Mouse (Mus musculus) brown adipose tissue, adult 24 weeks (tissue): ENCODE results near the gene Psmd4. TPM values are rescaled to one million over a fixed set of nuclear protein-coding genes. Genes with fewer than 3 reads are reported as not detected.
A peak's percentile ranks its signal among the peaks of the same experiment; 100 is the strongest.
"Not testable (repeated sequence)": the region's sequence is repeated elsewhere in the genome, so short reads cannot be mapped to it uniquely, and the experiment has no call there.

ENCODE experiments used
- H3K27ac ChIP-seq: fragments of 200-500 bp; replicated peaks from 2 replicates; pipeline ENCODE4 v1.5.1; 2012; ENCODE audit warnings: low read depth, mild to moderate bottlenecking, low read length
- H3K4me1 ChIP-seq: fragments of 200-500 bp; 2 replicates; pipeline ENCODE4 v1.6.1; 2012; ENCODE audit warnings: low read length, mixed read lengths; ENCODE audit not compliant: control insufficient read depth, insufficient read depth, insufficient read length
- H3K4me3 ChIP-seq: fragments of 200-500 bp; 2 replicates; pipeline ENCODE4 v1.5.1; 2012; ENCODE audit warnings: low read depth, mild to moderate bottlenecking, low read length, moderate library complexity; ENCODE audit not compliant: insufficient read depth
- polyA plus RNA-seq: library from polyadenylated mRNA; stranded (reverse); fragments of >200 nt; gene quantifications from 2 replicates; pipeline ENCODE4 v1.2.4, GENCODE M21; 2012; ENCODE audit not compliant: missing spikeins, insufficient read depth, insufficient read length

Gene Psmd4
- polyA plus RNA-seq, 1 experiment, result 202 TPM

DNA sequence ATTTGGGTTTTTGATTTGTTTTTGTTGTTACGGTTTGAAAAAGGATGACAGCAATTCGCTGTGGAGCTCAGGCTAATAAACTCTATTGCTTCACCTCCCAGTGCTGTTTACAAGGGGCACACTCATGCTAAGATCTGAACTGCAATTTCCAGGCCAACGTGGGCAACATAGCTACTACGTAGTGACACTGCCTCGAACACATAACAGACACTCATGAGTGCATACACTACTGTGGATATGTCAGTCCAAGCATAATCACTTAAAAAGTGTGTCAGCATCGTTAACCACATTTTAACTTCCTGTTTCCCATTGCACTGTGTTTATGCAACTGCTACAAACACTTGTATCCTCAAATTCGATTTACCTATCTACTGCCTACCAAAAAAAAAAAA, 420 bp upstream of the Psmd4 start:
- Histone ChIP-seq H3K27ac (peak overlapping the region; percentile 16; the same call in 1 of the 2 replicates), H3K4me1 (peaks cover 4% of the 10 kb centered on the region; the same call in 1 of the 2 replicates), H3K4me3 (peak overlapping the region; percentile 50)

GRCm38 (mm10) chr3:95041625-95042024, 789 bp downstream of the Psmd4 start:
- peak overlapping the region; percentile 39; the same call in 1 of the 2 replicates for H3K27ac ChIP-seq
- H3K4me1 ChIP-seq, result peaks cover 4% of the 10 kb centered on the region; the same call in 1 of the 2 replicates
- H3K4me3 ChIP-seq, result peak overlapping the region; percentile 93

DNA sequence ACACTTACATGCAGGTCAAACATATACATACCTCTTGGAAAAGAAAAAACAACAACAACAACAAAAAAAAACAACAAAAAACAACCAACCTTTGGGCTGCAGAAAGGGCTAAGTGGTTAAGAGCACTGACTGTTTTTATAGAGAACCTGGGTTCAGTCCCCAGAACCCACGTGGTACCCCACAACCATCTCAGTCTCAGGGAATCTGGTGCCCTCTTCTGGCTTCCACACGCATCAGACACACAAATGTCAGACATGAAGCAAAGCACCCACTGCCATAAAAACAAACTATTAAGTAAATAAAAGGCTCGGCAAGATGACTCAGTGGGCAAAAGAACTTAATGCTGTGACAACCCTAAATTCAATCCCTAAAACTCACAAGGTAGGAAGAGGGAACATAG, 12.5 kb downstream of the Psmd4 start:
- Histone ChIP-seq H3K4me1 (no peaks in the 10 kb centered on the region), H3K27ac (no peak overlapping the region), H3K4me3 (no peak overlapping the region)

DNA sequence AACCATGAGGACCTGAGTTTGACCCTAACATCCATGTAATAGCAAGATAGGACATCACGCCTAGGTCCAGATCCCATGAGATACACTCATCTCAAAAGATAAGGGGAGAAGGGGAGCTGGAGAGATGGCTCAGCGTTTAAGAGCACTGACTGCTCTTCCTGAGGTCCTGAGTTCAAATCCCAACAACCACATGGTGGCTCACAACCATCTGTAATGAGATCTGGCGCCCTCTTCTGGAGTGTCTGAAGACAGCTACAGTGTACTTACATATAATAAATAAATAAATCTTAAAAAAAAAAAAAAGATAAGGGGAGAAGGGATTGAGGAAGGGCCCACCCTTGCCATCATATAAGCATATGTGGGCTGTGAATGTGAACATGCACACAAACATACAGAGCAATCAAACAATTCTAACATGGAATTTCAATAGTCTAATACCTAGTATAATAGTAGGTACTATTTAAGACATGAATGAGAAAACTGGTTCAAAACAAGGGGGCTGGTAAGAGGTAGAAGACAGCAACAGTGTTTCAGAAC, 13.1 kb downstream of the Psmd4 start:
- H3K4me3 ChIP-seq, H3K27ac ChIP-seq, H3K4me1 ChIP-seq: not testable (repeated sequence)

DNA sequence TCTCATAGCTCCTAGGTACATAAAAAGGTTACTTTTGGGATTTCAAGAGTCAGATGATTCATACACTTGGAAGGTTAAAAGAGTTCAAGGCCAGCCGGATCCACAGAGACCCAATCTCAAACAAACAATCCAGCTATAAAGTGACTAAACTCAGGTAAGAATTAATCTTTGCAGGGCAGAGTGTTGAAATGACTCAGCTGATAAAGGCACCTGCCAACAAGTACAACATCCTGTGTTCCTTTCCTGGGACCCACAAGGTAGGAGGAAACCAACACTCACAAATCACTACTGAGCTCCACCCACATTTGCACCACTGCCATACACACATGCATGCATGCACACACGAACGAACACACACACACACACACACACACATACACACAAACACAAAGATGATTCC, 13.8 kb downstream of the Psmd4 start:
- Histone ChIP-seq H3K4me3 (no peak overlapping the region), H3K4me1 (no peaks in the 10 kb centered on the region), H3K27ac (no peak overlapping the region)

- Histone ChIP-seq H3K4me3 (no peak overlapping the region), H3K27ac (no peak overlapping the region), H3K4me1 (no peaks in the 10 kb centered on the region)
Observed at GRCm38 (mm10) chr3:95027701-95028100, 14.7 kb downstream of the Psmd4 start.

DNA sequence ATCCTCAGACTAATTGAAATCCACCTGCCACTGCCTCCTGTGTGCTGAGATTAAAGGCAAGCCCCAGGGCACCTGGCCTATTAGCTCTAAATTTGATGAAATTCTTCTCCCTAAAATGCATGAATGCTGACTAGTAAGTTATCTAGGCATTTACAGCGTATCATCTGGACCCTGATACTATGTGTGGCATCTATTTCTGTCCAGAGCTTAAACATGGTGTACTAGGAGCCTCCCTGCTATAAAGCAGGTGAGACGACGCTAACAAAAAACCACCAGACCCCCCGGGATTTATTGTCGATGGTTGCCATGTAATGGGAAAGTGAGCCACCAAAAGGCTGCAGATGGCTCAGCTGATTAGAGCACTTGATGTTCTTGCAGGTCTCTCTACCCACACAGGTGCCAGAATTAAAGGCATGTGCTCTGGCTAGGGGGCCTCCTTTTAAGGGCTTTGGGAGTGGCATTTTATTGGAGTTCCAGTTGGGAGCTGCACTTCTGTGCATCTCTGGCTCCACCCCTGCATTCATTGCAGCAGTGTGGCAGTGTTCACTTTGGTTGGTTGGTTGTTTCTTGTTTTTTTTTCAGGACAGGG, 15.3 kb downstream of the Psmd4 start:
- H3K4me1 ChIP-seq, result no peaks in the 10 kb centered on the region
- H3K4me3 ChIP-seq, result no peak overlapping the region
- no peak overlapping the region for H3K27ac ChIP-seq

DNA sequence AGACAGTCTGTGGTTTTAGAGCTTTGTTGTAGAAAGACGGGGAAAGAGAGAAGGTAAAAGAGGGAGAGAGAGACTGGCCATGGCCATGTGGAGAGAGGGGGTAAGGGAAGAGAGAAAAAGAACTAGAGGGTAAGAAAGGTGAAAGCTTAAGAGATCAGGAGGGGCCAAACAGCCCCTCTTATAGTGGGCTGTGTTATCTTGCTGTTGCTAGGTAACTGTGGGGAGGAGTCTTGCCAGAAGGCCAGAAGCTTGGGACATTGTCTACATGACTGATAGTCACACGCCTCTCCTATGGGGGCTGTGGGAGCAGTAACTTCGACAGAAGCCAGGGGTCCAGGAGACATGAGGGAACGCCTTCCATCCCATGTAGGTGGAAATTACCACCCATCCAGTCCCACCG, 17.2 kb downstream of the Psmd4 start:
- no peak overlapping the region for H3K27ac ChIP-seq
- no peak overlapping the region for H3K4me3 ChIP-seq
- H3K4me1 ChIP-seq, result no peaks in the 10 kb centered on the region

DNA sequence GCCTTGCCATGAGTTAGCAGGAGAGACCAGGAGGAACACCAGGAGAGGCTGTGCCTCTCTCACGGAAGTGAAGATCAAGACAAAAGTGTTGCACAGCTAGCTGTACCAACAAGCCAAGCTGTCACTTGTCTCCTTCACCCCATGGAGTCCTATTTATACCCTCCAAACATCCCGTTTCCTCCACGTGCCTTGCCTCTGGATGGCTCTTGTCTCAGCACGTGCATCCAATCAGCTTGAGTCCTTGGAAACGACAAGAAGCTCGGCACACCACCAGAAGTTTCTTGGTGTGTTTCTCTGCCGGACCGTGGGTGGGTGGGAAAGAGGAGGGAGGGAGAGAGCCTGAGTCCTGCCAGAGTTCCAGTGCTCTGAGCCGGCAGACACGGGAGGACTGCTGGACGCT, 17.9 kb downstream of the Psmd4 start:
- Histone ChIP-seq H3K27ac (no peak overlapping the region), H3K4me3 (no peak overlapping the region), H3K4me1 (no peaks in the 10 kb centered on the region)

DNA sequence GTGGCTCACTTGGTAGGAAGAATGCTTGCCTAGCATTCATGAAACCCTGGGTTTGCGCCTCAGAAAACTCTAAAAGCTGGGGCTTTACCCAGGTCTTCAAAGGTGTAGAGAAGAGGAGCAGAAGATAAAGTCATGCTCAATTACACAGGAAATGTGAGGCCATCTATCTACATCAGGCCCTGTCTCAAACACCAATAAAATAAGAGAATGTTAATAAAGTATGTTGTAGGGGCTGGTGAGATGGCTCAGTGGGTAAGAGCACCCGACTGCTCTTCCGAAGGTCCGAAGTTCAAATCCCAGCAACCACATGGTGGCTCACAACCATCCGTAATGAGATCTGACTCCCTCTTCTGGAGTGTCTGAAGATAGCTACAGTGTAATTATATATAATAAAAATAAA, 21.5 kb downstream of the Psmd4 start:
- H3K4me3 ChIP-seq, H3K27ac ChIP-seq, H3K4me1 ChIP-seq: not testable (repeated sequence)

GRCm38 (mm10) chr3:95018741-95019140, 23.7 kb downstream of the Psmd4 start:
- H3K4me1 ChIP-seq, result no peaks in the 10 kb centered on the region
- no peak overlapping the region for H3K4me3 ChIP-seq
- H3K27ac ChIP-seq, result no peak overlapping the region

- Histone ChIP-seq H3K4me3 (peak overlapping the region; percentile 62), H3K27ac (no peak overlapping the region), H3K4me1 (no peaks in the 10 kb centered on the region)
Observed at GRCm38 (mm10) chr3:95016532-95017056, 25.8 kb downstream of the Psmd4 start.

DNA sequence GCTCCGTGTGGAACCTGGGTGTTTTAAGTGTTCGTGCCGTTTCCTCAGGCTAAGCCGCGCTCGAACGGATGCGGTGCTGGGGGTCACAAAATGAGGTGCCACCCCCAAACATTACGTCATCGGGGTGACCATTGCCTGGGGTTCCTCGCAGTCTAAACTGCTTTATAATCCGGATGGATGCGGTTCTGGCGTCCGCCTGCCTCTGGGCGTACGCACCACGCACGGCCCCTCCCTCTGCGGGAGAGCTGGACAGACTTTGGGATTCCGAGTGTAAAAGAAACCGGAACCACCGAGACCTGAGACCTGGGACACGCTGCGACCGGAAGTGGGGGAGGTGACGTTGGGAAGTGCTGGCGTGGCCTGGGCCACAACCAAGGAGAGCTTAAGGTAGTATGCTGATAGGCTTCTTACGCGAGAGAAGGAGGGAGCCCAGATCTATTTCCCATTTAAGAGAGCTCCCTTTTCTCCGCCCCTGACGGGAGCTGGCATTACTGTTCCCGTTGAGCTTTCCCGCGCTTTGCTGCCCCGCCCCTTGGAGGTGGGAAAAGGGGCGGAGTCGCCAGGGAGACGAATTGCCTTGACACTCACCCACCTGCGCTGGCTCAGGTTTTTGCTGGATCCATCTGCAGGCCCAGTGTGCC, 26.4 kb downstream of the Psmd4 start:
- Histone ChIP-seq H3K4me1 (no peaks in the 10 kb centered on the region), H3K27ac (peak overlapping the region; percentile 72), H3K4me3 (peak overlapping the region; percentile 62)

DNA sequence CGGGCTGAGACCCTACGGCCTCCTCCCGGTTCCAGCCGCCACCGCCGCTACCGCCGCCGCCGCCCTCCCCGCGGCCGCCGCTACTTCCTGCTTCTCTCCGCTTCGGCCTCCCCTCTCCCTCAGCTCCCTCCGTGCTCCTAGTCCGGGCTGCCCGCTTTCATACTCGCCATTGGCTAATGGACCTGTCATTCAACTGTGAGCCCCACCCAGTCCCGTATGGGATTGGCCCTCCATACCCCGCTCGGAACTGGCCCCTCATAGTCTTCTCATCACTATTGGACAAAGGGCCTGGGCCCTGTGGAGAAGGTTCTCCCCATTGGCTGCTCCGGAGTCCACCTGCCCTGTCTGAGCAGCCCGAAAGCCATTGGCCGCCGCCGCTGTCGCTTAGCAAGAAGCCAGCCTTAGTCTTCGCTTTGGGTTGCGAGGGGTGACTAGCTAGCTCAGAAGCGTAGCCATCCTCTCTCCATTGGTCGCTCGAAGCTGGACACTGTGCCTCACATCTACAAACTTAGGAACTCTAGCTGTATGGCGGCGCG, 27.0 kb downstream of the Psmd4 start, which contains the start of gene Zfp687:
Zfp687 (minus strand) TSS at position 112 of the 536 bp plus-strand sequence.
- H3K27ac ChIP-seq, result peak within 1 kb of the TSS; percentile 72
- H3K4me1 ChIP-seq, result no peaks in the 10 kb centered on the region
- H3K4me3 ChIP-seq, result peak within 1 kb of the TSS; percentile 78

DNA sequence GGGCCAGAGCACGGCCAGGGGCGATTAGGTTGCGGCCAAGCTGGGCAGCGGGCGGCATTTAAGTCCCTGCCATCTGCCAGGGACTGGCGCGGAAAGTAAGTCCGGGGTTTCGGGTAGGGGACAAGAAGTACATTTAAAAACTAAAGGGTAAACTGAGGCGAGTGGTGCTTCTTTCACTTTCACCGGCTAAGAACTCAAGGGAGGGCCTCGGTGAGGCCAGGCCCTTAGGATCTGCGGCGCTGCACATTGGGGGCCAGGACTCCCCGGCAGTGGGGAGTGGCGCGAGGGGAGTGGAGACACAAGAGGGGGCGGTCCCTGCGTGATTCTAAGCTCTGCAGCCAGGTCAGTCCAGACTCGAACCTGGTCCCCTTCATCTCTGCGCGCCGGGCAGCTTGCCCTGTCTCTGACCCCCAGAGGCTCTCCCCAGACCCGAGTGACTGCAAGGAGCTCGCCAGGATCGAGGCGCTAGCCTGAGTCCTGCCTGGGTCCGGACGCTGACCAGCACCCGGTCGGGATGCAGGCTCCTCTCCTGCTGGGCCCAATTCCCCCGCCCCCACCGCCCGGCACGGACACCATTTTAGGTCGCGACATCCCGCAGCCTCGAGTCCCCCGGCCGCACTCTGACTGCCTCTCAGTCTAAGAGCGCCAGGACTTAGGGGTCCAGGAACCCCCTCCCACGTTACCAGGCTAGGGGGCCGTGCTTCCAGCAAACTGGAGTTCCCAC, 27.8 kb downstream of the Psmd4 start:
- Histone ChIP-seq H3K4me3 (peak overlapping the region; percentile 78), H3K4me1 (no peaks in the 10 kb centered on the region), H3K27ac (no peak overlapping the region)
